Mouse (Mus musculus): ENCODE measurements around the gene Hmox2.
"Not testable (repeated sequence)": the region's sequence is repeated elsewhere in the genome, so short reads cannot be mapped to it uniquely, and the experiment has no call there.

The Hmox2 gene

DNA sequence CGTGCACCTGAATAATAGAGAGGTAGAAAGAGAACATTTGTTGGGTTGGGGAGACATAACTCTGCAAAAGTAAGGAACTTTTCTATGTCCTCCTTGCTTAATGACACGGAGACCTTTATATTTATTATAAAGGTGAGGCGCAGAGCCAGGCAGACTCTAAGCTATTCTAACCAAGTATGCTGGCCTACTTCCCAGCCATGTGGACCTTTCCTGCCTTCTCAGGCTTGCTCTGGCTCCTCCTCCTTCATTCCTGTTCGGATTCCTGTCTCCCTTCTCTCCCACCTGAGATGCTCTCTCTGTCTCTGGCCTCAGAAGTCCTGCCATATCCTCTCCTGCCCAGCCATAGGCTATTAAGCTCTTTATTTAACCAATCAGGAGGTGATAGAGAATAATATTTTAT lies 895 bp upstream of the Hmox2 start:
- DNase-seq (ENCODE audit: low spot score in 2 of 2), result no peak

DNA sequence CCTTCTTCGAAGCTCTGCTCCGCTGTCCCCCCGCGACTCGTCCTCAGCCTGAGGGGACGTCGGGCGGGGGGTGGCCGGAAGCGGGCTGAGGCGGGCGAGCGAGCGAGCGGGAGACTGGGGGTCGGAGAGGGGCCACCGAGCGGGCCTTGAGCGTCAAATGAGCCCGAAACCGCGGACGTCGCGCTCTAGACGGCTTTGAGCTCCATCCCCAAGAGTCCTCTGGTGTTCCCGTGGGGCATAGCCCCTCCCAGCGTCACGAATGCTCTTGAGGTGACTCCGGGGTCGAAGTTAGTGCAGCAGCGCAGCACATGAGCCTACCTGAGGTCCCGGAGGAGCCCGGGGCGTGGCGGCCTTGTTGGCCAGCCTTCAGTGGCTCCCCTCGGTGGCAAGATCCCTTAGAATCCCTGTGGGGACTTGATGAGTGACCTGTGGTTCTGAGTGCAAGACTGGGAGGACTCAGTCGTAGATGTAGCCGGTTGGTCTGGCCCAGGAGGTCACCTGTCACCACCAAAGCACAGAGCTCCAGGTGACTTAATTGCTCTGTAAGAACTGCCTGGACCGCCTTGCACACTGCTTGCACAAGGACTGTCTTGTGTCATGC lies 467 bp downstream of the Hmox2 start:
- no peak for DNase-seq (ENCODE audit: low spot score in 2 of 2)

GRCm38 (mm10) chr16:4727526-4727925 lies 1.4 kb downstream of the Hmox2 start:
- DNase-seq (ENCODE audit: low spot score in 2 of 2), result no peak

DNA sequence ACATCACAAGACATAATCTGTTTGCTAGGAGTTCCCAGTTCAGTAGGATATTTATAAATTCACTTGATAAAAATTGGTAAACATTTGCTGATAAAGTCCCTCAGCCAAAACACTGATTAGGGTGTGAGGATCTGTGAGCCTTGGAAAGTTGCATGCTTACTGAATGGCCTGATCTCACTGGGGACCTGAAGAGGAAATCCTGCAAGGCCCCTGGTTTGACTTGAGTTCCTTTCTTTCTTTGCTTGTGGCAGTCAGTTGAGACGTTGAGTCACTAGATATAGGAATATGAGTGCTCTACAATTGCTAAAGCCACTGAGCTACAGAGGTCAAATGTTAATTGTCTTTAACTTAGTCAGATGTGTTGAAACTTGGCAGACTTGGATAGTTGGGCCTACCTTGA lies 1.8 kb downstream of the Hmox2 start:
- no peak for DNase-seq (ENCODE audit: low spot score in 2 of 2)

- DNase-seq (ENCODE audit: low spot score in 2 of 2), result no peak
Observed at GRCm38 (mm10) chr16:4730776-4731358, 4.7 kb downstream of the Hmox2 start.

DNA sequence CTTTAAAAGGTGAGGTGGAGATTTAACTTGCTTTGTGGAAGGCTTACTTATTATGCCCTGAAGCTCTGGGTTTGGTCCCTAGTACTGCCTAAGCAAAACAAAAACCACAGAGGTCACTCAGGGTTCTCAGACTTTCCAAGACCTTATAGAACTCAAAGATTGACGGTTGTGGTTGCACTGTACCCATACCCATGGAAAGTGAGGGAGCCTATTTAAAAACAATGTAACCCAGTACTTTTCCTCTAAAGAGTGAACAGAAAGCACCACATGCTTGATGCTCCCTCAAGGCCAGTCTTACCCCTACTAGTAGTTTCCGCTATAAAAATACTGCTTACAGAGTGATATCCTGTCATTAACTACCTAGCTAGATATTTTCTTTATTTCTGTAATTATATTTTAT lies 10.1 kb downstream of the Hmox2 start:
- DNase-seq (ENCODE audit: low spot score in 2 of 2), result no peak

DNA sequence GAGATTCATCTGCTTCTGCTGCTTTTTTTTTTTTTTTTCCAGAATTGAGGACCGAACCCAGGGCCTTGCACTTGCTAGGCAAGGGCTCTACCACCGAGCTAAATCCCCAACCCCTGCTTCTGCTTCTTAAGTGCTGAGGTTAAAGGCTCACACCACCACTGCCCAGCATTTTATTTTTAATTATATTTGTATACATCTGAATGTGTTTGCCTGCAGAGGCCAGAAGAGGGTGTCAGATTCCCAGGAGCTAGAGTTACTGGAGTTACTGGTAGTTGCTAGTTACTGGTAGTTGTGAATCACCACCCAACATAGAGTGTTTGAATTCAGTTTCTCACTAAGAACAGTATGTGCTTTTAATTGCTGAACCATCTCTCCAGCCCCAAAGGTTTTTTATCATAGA lies 13.8 kb downstream of the Hmox2 start:
- DNase-seq (ENCODE audit: low spot score in 2 of 2), result no peak

- DNase-seq (ENCODE audit: low spot score in 2 of 2), result no peak
Observed at GRCm38 (mm10) chr16:4742186-4742585, 16.0 kb downstream of the Hmox2 start.

- DNase-seq (ENCODE audit: low spot score in 2 of 2), result no peak
Observed at GRCm38 (mm10) chr16:4752155-4752554, 26.0 kb downstream of the Hmox2 start.

DNA sequence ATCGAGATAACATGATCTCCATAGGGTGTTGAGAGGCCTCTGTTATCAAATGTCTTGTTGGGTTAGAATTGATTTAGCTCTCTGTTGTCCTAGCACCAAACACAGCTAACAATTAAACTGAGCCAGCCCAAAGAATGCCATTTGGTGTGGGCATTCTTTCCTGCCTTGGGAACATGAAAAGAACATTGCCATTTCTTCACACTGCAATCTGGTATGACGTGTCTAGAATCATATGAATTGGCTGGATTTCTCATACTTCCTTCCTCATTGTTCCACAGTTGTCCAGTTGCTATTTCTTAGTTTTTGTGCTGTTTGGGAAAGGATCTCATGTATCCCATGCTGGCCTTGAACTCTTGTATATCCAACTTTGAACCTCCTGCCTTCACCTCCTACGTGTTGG lies 27.9 kb downstream of the Hmox2 start:
- no peak for DNase-seq (ENCODE audit: low spot score in 2 of 2)

- not testable (repeated sequence) for DNase-seq (ENCODE audit: low spot score in 2 of 2)
Observed at GRCm38 (mm10) chr16:4756660-4757335, 30.6 kb downstream of the Hmox2 start.

GRCm38 (mm10) chr16:4762437-4762836 lies 36.3 kb downstream of the Hmox2 start:
- no peak for DNase-seq (ENCODE audit: low spot score in 2 of 2)

GRCm38 (mm10) chr16:4763276-4763675 lies 37.1 kb downstream of the Hmox2 start:
- DNase-seq (ENCODE audit: low spot score in 2 of 2), result no peak

- DNase-seq (ENCODE audit: low spot score in 2 of 2), result no peak
Observed at GRCm38 (mm10) chr16:4765852-4766251, 39.7 kb downstream of the Hmox2 start.

GRCm38 (mm10) chr16:4767012-4767790 lies 41.0 kb downstream of the Hmox2 start:
- no peak for DNase-seq (ENCODE audit: low spot score in 2 of 2)

GRCm38 (mm10) chr16:4768719-4769118 lies 42.6 kb downstream of the Hmox2 start:
- no peak for DNase-seq (ENCODE audit: low spot score in 2 of 2)

DNA sequence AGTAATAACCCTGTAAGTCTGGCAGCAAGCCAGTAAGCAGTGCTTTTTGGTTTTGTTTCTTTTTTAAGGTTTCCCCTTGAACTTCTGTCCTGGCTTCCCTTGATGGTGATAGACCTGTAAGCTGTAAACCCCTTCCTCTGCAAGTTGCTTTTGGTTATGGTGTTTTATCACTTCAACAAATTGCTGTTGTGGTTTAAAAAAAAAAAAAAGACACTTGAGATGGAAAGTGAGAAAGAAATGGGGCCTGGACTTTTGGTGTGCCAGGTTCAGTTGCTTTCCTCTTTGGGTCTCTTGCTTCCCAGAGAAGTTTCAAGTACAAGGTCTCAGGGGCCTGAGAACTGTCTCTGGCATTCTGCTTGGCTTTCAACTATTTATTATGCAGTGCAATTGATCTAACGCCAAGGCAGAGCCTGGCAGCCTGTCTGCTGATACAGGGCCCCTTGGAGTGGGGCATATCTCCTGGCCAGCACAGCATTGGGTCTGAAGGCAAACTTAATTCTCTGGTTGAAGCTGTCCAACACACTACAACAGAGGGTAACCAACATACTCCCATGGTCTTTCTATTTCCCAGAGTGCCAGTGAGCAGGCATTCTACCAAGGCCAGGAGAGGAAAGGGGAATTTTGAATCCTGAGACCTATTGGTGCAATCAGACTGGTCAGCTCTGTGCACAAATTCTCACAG lies 47.3 kb downstream of the Hmox2 start:
- DNase-seq (ENCODE audit: low spot score in 2 of 2), result no peak

DNA sequence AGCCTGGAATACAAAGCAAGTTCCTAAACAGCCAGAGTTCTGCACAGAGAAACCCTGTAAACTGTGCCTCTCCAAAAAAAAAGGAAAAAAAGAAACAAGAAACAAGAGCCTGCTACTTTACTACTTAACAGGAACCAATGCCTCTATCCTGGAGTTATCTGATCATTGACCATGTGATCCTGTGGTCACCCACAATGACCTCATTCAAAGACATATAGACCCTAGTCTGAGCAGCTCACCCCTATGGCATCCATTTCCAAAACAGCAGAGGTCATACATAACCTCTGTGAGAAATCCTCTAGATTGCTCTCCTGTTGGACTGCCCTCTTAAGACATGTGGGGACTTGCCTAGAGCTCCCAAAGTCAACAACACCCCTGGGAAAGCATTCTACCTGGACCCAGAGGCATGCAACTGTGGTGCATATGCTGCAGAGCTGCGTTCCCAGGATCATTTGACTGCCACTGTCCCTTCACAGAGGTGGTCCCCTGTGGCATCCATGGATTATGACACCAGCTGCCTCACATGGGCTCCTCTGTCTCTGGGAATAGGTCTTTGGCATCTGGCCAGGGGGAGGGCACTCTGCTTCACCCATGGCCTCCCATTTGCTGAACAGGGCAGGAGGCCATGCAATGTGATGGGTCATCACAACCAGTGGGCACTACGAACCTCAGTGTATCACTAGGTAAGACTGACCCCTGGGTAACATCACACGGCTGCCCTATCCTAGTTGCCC lies 51.2 kb downstream of the Hmox2 start:
- DNase-seq (ENCODE audit: low spot score in 2 of 2), result no peak

- no peak for DNase-seq (ENCODE audit: low spot score in 2 of 2)
Observed at GRCm38 (mm10) chr16:4777905-4778609, 51.9 kb downstream of the Hmox2 start.

- no peak for DNase-seq (ENCODE audit: low spot score in 2 of 2)
Observed at GRCm38 (mm10) chr16:4778940-4779339, 52.8 kb downstream of the Hmox2 start.

Measured in right cerebral cortex, postnatal 36 days (tissue).